Comparison of ENCODE assay signal across 16 mouse cellular contexts in genomic region chr4:128801675-128802465, GRCm38 (mm10). TPM values are rescaled to one million over a fixed set of nuclear protein-coding genes. Genes with fewer than 3 reads are reported as not detected.
DNase-seq lines count a peak whose midpoint lies in the region; ATAC-seq and TF ChIP-seq lines count a peak whose summit lies in the region.
"Had no signal": no experiment of that assay in that cellular context is flagged by ENCODE, and none has a peak within 500 bp of the region (broad histone marks: within the 10 kb centered on the region; RNA-seq: fewer than 3 reads in every experiment).

No protein-coding gene starts in this region.

- no peak for ATAC-seq in liver, embryonic 12.5 days
- no peak for ATAC-seq in liver, postnatal 0 days
- no peak for ATAC-seq in lung, embryonic 16.5 days (ENCODE audit: low read depth)
- ATAC-seq: hindbrain, embryonic 16.5 days had no signal

- TF ChIP-seq RAD21 in MEL (IDR thresholded peaks at IDR 0.05; ENCODE audit: low read depth, low read length): no peak

- no peaks in the 10 kb centered on the region for H3K36me3 ChIP-seq in liver, embryonic 12.5 days
- H3K36me3 ChIP-seq in liver, postnatal 0 days (replicated peaks; ENCODE audit: insufficient read depth, low read length): no peaks in the 10 kb centered on the region
- peaks cover 0 to 16% of the 10 kb centered on the region in 2 experiments; a peak in 2 of 4 replicates for H3K36me3 ChIP-seq in MEL (ENCODE audit: control insufficient read depth in 1 of 2, insufficient read depth in 2 of 2, low read length in 2 of 2)
- no peaks in the 10 kb centered on the region for H3K36me3 ChIP-seq in lung, embryonic 16.5 days (ENCODE audit: control insufficient read depth, insufficient read depth, low read length)

- no peak overlapping the region for H3K4me3 ChIP-seq in liver, embryonic 12.5 days
- no peak overlapping the region for H3K4me3 ChIP-seq in liver, postnatal 0 days (ENCODE audit: low read depth, low read length)
- no peak overlapping the region for H3K4me3 ChIP-seq in MEL (ENCODE audit: control insufficient read depth in 1 of 2, insufficient read depth in 1 of 2, low read depth in 2 of 2, low read length in 2 of 2)
- no peak overlapping the region for H3K4me3 ChIP-seq in lung, embryonic 16.5 days (ENCODE audit: low read length)
- H3K4me3 ChIP-seq: erythroblast, embryonic 14.5 days; myocyte had no signal

- TF ChIP-seq CTCF in liver, postnatal 0 days (IDR thresholded peaks at IDR 0.05; ENCODE audit: low read depth): no peak
- no peak for TF ChIP-seq CTCF in MEL (IDR thresholded peaks at IDR 0.05 in 2 of 3, conservative IDR thresholded peaks at IDR 0.05 in 1 of 3; ENCODE audit: control insufficient read depth in 1 of 3, insufficient read depth in 1 of 3, low read depth in 2 of 3, low read length in 3 of 3, poor library complexity in 1 of 3, severe bottlenecking in 1 of 3)

- H3K4me2 ChIP-seq in liver, embryonic 12.5 days: no peak overlapping the region
- H3K4me2 ChIP-seq in liver, postnatal 0 days (ENCODE audit: low read depth, low read length): no peak overlapping the region
- H3K4me2 ChIP-seq in lung, embryonic 16.5 days (ENCODE audit: low read depth, low read length): no peak overlapping the region

- H3K79me2 ChIP-seq in MEL (ENCODE audit: control insufficient read depth, insufficient read depth, low read length, poor library complexity): peaks cover 15% of the 10 kb centered on the region

- peak; percentile 18 for DNase-seq in cerebellum, adult 9-11 months
- no peak for DNase-seq in cerebellum, postnatal 14 days
- DNase-seq in liver, postnatal 0 days: no peak
- DNase-seq in MEL (ENCODE audit: low read depth, low spot score): peak; percentile 46
- no peak for DNase-seq in embryo, embryonic 9.5 days (ENCODE audit: extremely low spot score)
- DNase-seq in layer of hippocampus, adult 9-11 months: no peak
- DNase-seq: cerebellum, postnatal 10 days; kidney, postnatal 10 days; spleen, adult 18-20 months had no signal

- peak overlapping the region; percentile 32; the same call in 1 of the 2 replicates for H3K27ac ChIP-seq in liver, embryonic 12.5 days
- H3K27ac ChIP-seq in liver, postnatal 0 days (ENCODE audit: low read depth): no peak overlapping the region
- H3K27ac ChIP-seq in MEL (ENCODE audit: control insufficient read depth, low read depth, low read length): no peak overlapping the region
- no peak overlapping the region for H3K27ac ChIP-seq in lung, embryonic 16.5 days (ENCODE audit: low read length)
- H3K27ac ChIP-seq: liver, embryonic 14.5 days had no signal

- H3K27me3 ChIP-seq in liver, embryonic 12.5 days (replicated peaks): no peaks in the 10 kb centered on the region
- no peaks in the 10 kb centered on the region for H3K27me3 ChIP-seq in liver, postnatal 0 days (ENCODE audit: insufficient read depth, low read length)
- no peaks in the 10 kb centered on the region for H3K27me3 ChIP-seq in MEL (ENCODE audit: control insufficient read depth in 1 of 2, insufficient read depth in 2 of 2, low read length in 2 of 2)
- H3K27me3 ChIP-seq in lung, embryonic 16.5 days (ENCODE audit: control insufficient read depth, insufficient read depth, low read depth, low read length): no peaks in the 10 kb centered on the region

- no peak overlapping the region for H3K9ac ChIP-seq in liver, embryonic 12.5 days
- H3K9ac ChIP-seq in liver, postnatal 0 days (replicated peaks): no peak overlapping the region
- no peak overlapping the region for H3K9ac ChIP-seq in MEL (ENCODE audit: control insufficient read depth, low read depth, low read length, poor library complexity, severe bottlenecking)
- peak overlapping the region; percentile 25; the same call in 1 of the 2 replicates for H3K9ac ChIP-seq in lung, embryonic 16.5 days (ENCODE audit: low read length)
- H3K9ac ChIP-seq: liver, embryonic 14.5 days had no signal

- no peaks in the 10 kb centered on the region for H3K9me3 ChIP-seq in liver, embryonic 12.5 days (replicated peaks)
- no peaks in the 10 kb centered on the region for H3K9me3 ChIP-seq in liver, postnatal 0 days (ENCODE audit: low read length)
- no peaks in the 10 kb centered on the region for H3K9me3 ChIP-seq in MEL (replicated peaks; ENCODE audit: insufficient read depth, low read length)
- no peaks in the 10 kb centered on the region for H3K9me3 ChIP-seq in lung, embryonic 16.5 days (ENCODE audit: control insufficient read depth, low read length)

- 47% methylated on average over 9 of the region's 9 CpGs for WGBS in liver, embryonic 12.5 days (ENCODE audit: insufficient replicate concordance)
- 53% methylated on average over 9 of the region's 9 CpGs for WGBS in liver, postnatal 0 days (ENCODE audit: insufficient replicate concordance)
- 36% methylated on average over 9 of the region's 9 CpGs for WGBS in lung, embryonic 16.5 days

- no peak for TF ChIP-seq POLR2A in MEL (IDR thresholded peaks at IDR 0.05; ENCODE audit: control insufficient read depth in 1 of 2, insufficient read depth in 1 of 2, low read depth in 1 of 2, low read length in 2 of 2, poor library complexity in 1 of 2)

- TF ChIP-seq EP300 in liver, postnatal 0 days (IDR thresholded peaks at IDR 0.05; ENCODE audit: low read depth): no peak
- TF ChIP-seq EP300 in MEL (IDR thresholded peaks at IDR 0.05; ENCODE audit: low read depth in 1 of 2, low read length in 2 of 2): peak; percentile 54 to 69

- H3K4me1 ChIP-seq in liver, embryonic 12.5 days: peaks cover 71% of the 10 kb centered on the region
- peaks cover 25% of the 10 kb centered on the region for H3K4me1 ChIP-seq in liver, postnatal 0 days (ENCODE audit: insufficient read depth)
- peaks cover 8 to 23% of the 10 kb centered on the region in 2 experiments for H3K4me1 ChIP-seq in MEL (ENCODE audit: control insufficient read depth in 1 of 2, insufficient read depth in 2 of 2, low read length in 2 of 2)
- peaks cover 42% of the 10 kb centered on the region for H3K4me1 ChIP-seq in lung, embryonic 16.5 days (replicated peaks; ENCODE audit: control insufficient read depth, insufficient read depth, low read length)

TF ChIP-seq in MEL, 35 proteins besides CTCF, POLR2A, EP300 and RAD21:
- TF ChIP-seq ZNF384 (IDR thresholded peaks at IDR 0.05; ENCODE audit: low read depth, low read length): no peak
- TF ChIP-seq MAZ (IDR thresholded peaks at IDR 0.05; ENCODE audit: low read depth, low read length): no peak
- TF ChIP-seq MXI1 (IDR thresholded peaks at IDR 0.05; ENCODE audit: low read depth, low read length): peak; percentile 50
- TF ChIP-seq JUND (IDR thresholded peaks at IDR 0.05; ENCODE audit: low read depth, low read length): no peak
- no peak for TF ChIP-seq KAT2A (conservative IDR thresholded peaks at IDR 0.05; ENCODE audit: low read depth, low read length)
- peak; percentile 38; the same call in 1 of the 2 replicates for TF ChIP-seq ETS1 (IDR thresholded peaks at IDR 0.05; ENCODE audit: low read depth, low read length)
- TF ChIP-seq SMC3 (IDR thresholded peaks at IDR 0.05; ENCODE audit: low read depth, low read length): no peak
- TF ChIP-seq SIN3A (IDR thresholded peaks at IDR 0.05; ENCODE audit: low read length): peak; percentile 23; the same call in 1 of the 2 replicates
- TF ChIP-seq TCF12 (IDR thresholded peaks at IDR 0.05; ENCODE audit: low read depth, low read length): peak; percentile 65; the same call in 1 of the 2 replicates
- peak; percentile 66 for TF ChIP-seq GATA1 (IDR thresholded peaks at IDR 0.05; ENCODE audit: low read depth, low read length)
- peak; percentile 71 for TF ChIP-seq TAL1 (IDR thresholded peaks at IDR 0.05; ENCODE audit: low read length)
TF ChIP-seq in MEL: peak in this region for 6.

RNA-seq across cellular contexts. Expression of gene Zfp362, which starts 4.0 kb away (rescaled TPM):
- polyA plus RNA-seq in liver, embryonic 12.5 days (2016; fragmentation: Nextera tagmentation; extraction: Ambion mirVana): 12.1 and 12.6 TPM in 2 replicates
- 5.1 and 5.4 TPM in 2 replicates for polyA plus RNA-seq in liver, postnatal 0 days (2015; fragmentation: Nextera tagmentation; extraction: Ambion mirVana)
- 2.4 and 2.7 TPM in 2 replicates for total RNA-seq in MEL (2012; rRNA removed)
- polyA plus RNA-seq in MEL (2012; ENCODE audit: insufficient read depth in 1 of 2, insufficient read length in 2 of 2, low read depth in 1 of 2, low replicate concordance in 2 of 2, missing spikeins in 1 of 2): 10 to 100 TPM in 1 of 2 experiments, not detected in 1; 30.1 TPM
- polyA plus RNA-seq in lung, embryonic 16.5 days (2015; fragmentation: Nextera tagmentation; extraction: Ambion mirVana): 32.2 and 33.6 TPM in 2 replicates

RNA-seq across cellular contexts. Expression of gene A3galt2, which starts 46.7 kb away (rescaled TPM):
- 0.04 and 0.06 TPM in 2 replicates for polyA plus RNA-seq in liver, embryonic 12.5 days (2016; fragmentation: Nextera tagmentation; extraction: Ambion mirVana)
- not detected in 2 replicates for polyA plus RNA-seq in liver, postnatal 0 days (2015; fragmentation: Nextera tagmentation; extraction: Ambion mirVana)
- total RNA-seq in MEL (2012; rRNA removed): not detected in 2 replicates
- under 1 TPM in 1 of 2 experiments, not detected in 1; 0.06 TPM for polyA plus RNA-seq in MEL (2012; ENCODE audit: insufficient read depth in 1 of 2, insufficient read length in 2 of 2, low read depth in 1 of 2, low replicate concordance in 2 of 2, missing spikeins in 1 of 2)
- polyA plus RNA-seq in lung, embryonic 16.5 days (2015; fragmentation: Nextera tagmentation; extraction: Ambion mirVana): 0.16 and 0.30 TPM in 2 replicates
- total RNA-seq: granulocyte monocyte progenitor cell, adult 5-6 weeks had no signal
- polyA plus RNA-seq: erythroblast, embryonic 14.5 days had no signal

Comparison
In these comparisons a context has a peak if more than half of its experiments do, and no peak if none do; other contexts are left out.
1. DNase-seq: peak in cerebellum, adult 9-11 months (single experiment) and MEL (single experiment); none in cerebellum, postnatal 14 days (0 of 2), liver, postnatal 0 days (single experiment), embryo, embryonic 9.5 days (single experiment) and layer of hippocampus, adult 9-11 months (single experiment).